Mouse (Mus musculus): ENCODE measurements around the gene Slx1b. TPM values are rescaled to one million over a fixed set of nuclear protein-coding genes. Genes with fewer than 3 reads are reported as not detected.

Gene Slx1b
- polyA plus RNA-seq, 1 experiment from 2014 or later: 4.6 TPM

DNA sequence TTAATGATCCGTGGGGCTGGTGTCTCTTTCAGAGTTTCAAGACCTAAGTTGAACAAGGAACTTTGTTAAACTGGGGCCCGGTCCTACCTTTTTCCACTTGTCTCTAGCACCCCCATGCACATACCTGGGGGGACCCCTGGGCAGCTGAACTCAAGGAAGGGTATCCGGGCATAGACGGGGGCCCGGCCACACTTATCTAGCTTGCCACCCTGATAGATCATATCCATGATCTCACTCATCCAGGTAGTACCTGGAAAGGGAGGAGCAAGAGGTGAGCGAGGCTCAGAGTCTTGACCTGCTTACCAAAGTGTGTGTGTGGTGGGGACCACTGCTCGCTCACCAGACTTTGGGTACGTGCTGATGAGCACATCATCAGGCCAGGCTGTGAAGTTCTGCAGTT is 20.5 kb downstream of the Slx1b start:
- no peak overlapping the region for H3K4me3 ChIP-seq (ENCODE audit: control insufficient read depth in 1 of 2, insufficient read depth in 1 of 2, low read depth in 1 of 2, low read length in 2 of 2)
- peaks cover 2 to 15% of the 10 kb centered on the region in 2 experiments; a peak in 3 of 4 replicates for H3K4me1 ChIP-seq (ENCODE audit: control insufficient read depth in 2 of 2, insufficient read depth in 2 of 2, low read length in 2 of 2)
- no peak overlapping the region for H3K9ac ChIP-seq (ENCODE audit: low read length)
- WGBS: 89% methylated on average over 8 of the region's 8 CpGs
- H3K36me3 ChIP-seq (ENCODE audit: control insufficient read depth, insufficient read depth, low read length): peaks cover 30% of the 10 kb centered on the region
- no peaks in the 10 kb centered on the region for H3K27me3 ChIP-seq (ENCODE audit: control insufficient read depth, insufficient read depth, low read length)
- no peak for ATAC-seq (ENCODE audit: insufficient number of reproducible peaks, insufficient read depth, low FRiP score, low read depth)
- no peaks in the 10 kb centered on the region for H3K9me3 ChIP-seq (ENCODE audit: control insufficient read depth, low read length)
- H3K27ac ChIP-seq (replicated peaks in 1 of 2; ENCODE audit: control insufficient read depth in 1 of 2, insufficient read depth in 1 of 2, low read depth in 2 of 2, low read length in 2 of 2): no peak overlapping the region
- H3K4me2 ChIP-seq (ENCODE audit: low read length): peak overlapping the region; percentile 1; the same call in 1 of the 2 replicates

DNA sequence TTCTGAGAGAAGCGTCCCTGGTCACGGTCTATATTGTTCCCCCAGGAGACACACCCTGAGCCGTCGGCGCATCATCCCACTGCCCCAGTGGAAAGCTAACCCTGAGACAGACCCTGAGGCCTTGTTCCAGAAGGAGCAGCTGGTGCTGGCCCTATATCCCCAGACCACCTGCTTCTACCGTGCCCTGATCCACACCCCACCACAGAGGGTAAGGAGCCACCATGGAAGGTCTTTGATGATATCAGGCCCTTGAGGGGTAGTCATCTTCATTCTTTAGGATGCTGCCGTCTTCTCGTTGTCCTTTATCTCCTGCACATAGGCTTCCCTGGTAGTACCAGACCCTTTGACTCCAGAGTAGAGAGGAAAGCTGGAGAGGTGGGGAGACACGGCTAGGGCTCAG is 23.5 kb downstream of the Slx1b start:
- no peak overlapping the region for H3K9ac ChIP-seq (ENCODE audit: low read length)
- H3K4me1 ChIP-seq (ENCODE audit: control insufficient read depth in 2 of 2, insufficient read depth in 2 of 2, low read length in 2 of 2): peaks cover 2 to 15% of the 10 kb centered on the region in 2 experiments; a peak in 3 of 4 replicates
- no peaks in the 10 kb centered on the region for H3K27me3 ChIP-seq (ENCODE audit: control insufficient read depth, insufficient read depth, low read length)
- H3K27ac ChIP-seq (replicated peaks in 1 of 2; ENCODE audit: control insufficient read depth in 1 of 2, insufficient read depth in 1 of 2, low read depth in 2 of 2, low read length in 2 of 2): no peak overlapping the region
- no peak overlapping the region for H3K4me3 ChIP-seq (ENCODE audit: control insufficient read depth in 1 of 2, insufficient read depth in 1 of 2, low read depth in 1 of 2, low read length in 2 of 2)
- no peak for ATAC-seq (ENCODE audit: insufficient number of reproducible peaks, insufficient read depth, low FRiP score, low read depth)
- no peak overlapping the region for H3K4me2 ChIP-seq (ENCODE audit: low read length)
- H3K9me3 ChIP-seq (ENCODE audit: control insufficient read depth, low read length): no peaks in the 10 kb centered on the region
- peaks cover 30% of the 10 kb centered on the region for H3K36me3 ChIP-seq (ENCODE audit: control insufficient read depth, insufficient read depth, low read length)
- WGBS: 95% methylated on average over 9 of the region's 9 CpGs

DNA sequence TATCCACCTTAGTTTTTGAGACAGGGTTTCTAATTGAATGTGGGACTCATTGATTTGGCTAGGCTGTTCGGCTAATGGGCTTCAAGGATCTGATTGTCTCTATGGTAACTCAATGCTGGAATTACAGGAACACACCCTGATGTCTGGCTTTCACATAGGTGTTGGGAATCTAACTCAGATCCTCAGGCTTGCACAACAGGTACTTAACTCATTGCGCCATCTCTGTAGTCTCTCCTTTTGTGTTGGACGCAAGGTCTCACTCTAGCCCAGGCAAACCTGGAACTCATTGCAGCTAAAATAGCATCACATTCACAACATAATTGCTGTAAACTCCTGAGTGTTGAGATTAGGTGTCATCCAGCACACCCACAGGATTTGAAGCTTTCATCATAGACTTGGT is 25.4 kb downstream of the Slx1b start:
- Histone ChIP-seq H3K4me2 (ENCODE audit: low read length) (no peak overlapping the region), H3K4me1 (ENCODE audit: control insufficient read depth in 2 of 2, insufficient read depth in 2 of 2, low read length in 2 of 2) (peaks cover 0 to 4% of the 10 kb centered on the region in 2 experiments; a peak in 2 of 4 replicates), H3K27ac (replicated peaks in 1 of 2; ENCODE audit: control insufficient read depth in 1 of 2, insufficient read depth in 1 of 2, low read depth in 2 of 2, low read length in 2 of 2) (no peak overlapping the region), H3K27me3 (ENCODE audit: control insufficient read depth, insufficient read depth, low read length) (no peaks in the 10 kb centered on the region), H3K36me3 (ENCODE audit: control insufficient read depth, insufficient read depth, low read length) (peaks cover 34% of the 10 kb centered on the region), H3K9ac (ENCODE audit: low read length) (no peak overlapping the region), H3K9me3 (ENCODE audit: control insufficient read depth, low read length) (no peaks in the 10 kb centered on the region), H3K4me3 (ENCODE audit: control insufficient read depth in 1 of 2, insufficient read depth in 1 of 2, low read depth in 1 of 2, low read length in 2 of 2) (no peak overlapping the region)
- ATAC-seq (ENCODE audit: insufficient number of reproducible peaks, insufficient read depth, low FRiP score, low read depth): no peak
- WGBS: 74% methylated on average over 3 of the region's 3 CpGs

DNA sequence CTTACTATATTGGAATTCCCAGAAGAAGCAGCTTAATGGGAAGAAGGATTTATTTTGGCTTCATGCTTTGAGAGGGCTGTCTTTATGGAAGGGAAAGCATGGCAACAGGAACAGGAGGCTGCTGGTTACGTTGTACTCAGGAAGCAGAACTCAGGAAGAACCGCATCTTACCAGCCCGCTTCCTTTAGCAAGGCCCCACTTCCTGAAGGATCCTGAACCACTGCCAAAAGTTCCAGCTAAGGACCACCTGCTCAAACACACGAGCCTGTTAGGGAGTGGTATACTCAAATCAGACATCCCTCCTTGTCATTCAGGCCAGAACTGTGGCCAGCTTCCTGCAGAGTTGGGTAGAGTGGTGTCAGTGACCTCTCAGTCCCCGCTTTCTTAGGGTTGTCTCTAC is 27.1 kb downstream of the Slx1b start:
- WGBS: 74% methylated on average over 5 of the region's 5 CpGs
- peak; percentile 33; the same call in 1 of the 2 replicates for ATAC-seq (ENCODE audit: insufficient number of reproducible peaks, insufficient read depth, low FRiP score, low read depth)

DNA sequence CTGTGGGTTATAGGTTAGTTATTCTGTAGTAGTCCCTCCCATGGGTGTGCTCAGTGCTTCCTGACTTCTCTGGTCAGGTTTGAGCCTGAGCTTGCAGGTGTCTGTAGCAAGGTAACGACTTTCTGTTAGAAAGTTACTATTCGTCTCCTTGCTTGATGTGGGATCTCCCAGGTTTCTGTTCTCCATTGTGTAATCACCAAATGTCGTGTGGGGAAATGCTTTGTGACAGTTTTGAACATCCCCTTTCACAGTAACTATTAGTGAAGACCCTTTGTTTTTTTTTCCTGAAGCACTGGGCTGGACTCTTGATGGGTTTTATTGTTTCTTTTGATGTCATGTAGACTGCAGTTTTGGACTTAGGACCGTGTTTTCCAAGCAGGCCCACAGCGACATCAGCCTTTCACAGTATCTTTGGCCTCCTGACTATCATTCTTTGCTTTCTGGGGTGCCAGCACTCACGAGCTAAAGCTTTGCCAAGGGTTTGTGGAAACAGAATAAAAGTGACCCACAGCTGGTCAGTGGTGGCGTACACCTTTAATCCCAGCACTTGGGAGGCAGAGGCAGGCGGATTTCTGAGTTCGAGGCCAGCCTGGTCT is 28.0 kb downstream of the Slx1b start:
- ATAC-seq (ENCODE audit: insufficient number of reproducible peaks, insufficient read depth, low FRiP score, low read depth): no peak
- no peak overlapping the region for H3K4me2 ChIP-seq (ENCODE audit: low read length)
- H3K9ac ChIP-seq (ENCODE audit: low read length): no peak overlapping the region
- H3K9me3 ChIP-seq (ENCODE audit: control insufficient read depth, low read length): no peaks in the 10 kb centered on the region
- WGBS: 80% methylated on average over 9 of the region's 9 CpGs
- H3K4me1 ChIP-seq (ENCODE audit: control insufficient read depth in 2 of 2, insufficient read depth in 2 of 2, low read length in 2 of 2): peaks cover 0 to 4% of the 10 kb centered on the region in 2 experiments; a peak in 2 of 4 replicates
- H3K4me3 ChIP-seq (ENCODE audit: control insufficient read depth in 1 of 2, insufficient read depth in 1 of 2, low read depth in 1 of 2, low read length in 2 of 2): no peak overlapping the region
- H3K27ac ChIP-seq (replicated peaks in 1 of 2; ENCODE audit: control insufficient read depth in 1 of 2, insufficient read depth in 1 of 2, low read depth in 2 of 2, low read length in 2 of 2): peak overlapping the region in 1 of 2 experiments; percentile 75; a peak in 2 of 4 replicates
- peaks cover 34% of the 10 kb centered on the region for H3K36me3 ChIP-seq (ENCODE audit: control insufficient read depth, insufficient read depth, low read length)
- H3K27me3 ChIP-seq (ENCODE audit: control insufficient read depth, insufficient read depth, low read length): no peaks in the 10 kb centered on the region

More for the DNA sequence above, 27.1 kb downstream of the Slx1b start:
- H3K9ac ChIP-seq (ENCODE audit: low read length): no peak overlapping the region
- no peak overlapping the region for H3K4me2 ChIP-seq (ENCODE audit: low read length)
- peak overlapping the region; percentile 65 to 75 for H3K27ac ChIP-seq (replicated peaks in 1 of 2; ENCODE audit: control insufficient read depth in 1 of 2, insufficient read depth in 1 of 2, low read depth in 2 of 2, low read length in 2 of 2)
- no peaks in the 10 kb centered on the region for H3K9me3 ChIP-seq (ENCODE audit: control insufficient read depth, low read length)
- H3K4me3 ChIP-seq (ENCODE audit: control insufficient read depth in 1 of 2, insufficient read depth in 1 of 2, low read depth in 1 of 2, low read length in 2 of 2): no peak overlapping the region
- peaks cover 41% of the 10 kb centered on the region for H3K36me3 ChIP-seq (ENCODE audit: control insufficient read depth, insufficient read depth, low read length)
- no peaks in the 10 kb centered on the region for H3K27me3 ChIP-seq (ENCODE audit: control insufficient read depth, insufficient read depth, low read length)
- peaks cover 0 to 4% of the 10 kb centered on the region in 2 experiments; a peak in 2 of 4 replicates for H3K4me1 ChIP-seq (ENCODE audit: control insufficient read depth in 2 of 2, insufficient read depth in 2 of 2, low read length in 2 of 2)

DNA sequence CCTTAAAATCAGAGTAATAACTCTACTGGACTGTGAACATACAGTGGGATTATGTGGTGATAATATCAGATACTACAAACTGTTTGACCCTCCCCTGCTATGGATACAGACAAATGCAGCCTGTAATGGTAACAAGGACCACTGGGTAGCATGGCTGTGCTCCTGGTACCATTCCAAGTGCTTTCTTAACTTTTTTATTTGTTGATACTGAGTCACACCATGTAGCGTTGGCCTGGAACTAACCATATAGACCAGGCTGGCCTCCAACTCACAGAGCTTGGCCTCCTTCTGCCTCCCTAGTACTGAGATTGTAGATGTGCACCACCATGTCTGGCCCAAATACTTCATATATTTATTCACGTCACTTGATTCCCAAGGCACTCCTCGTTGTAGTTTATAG is 30.3 kb downstream of the Slx1b start:
- Histone ChIP-seq H3K27ac (replicated peaks in 1 of 2; ENCODE audit: control insufficient read depth in 1 of 2, insufficient read depth in 1 of 2, low read depth in 2 of 2, low read length in 2 of 2) (no peak overlapping the region), H3K9me3 (ENCODE audit: control insufficient read depth, low read length) (no peaks in the 10 kb centered on the region), H3K4me2 (ENCODE audit: low read length) (no peak overlapping the region), H3K4me3 (ENCODE audit: control insufficient read depth in 1 of 2, insufficient read depth in 1 of 2, low read depth in 1 of 2, low read length in 2 of 2) (no peak overlapping the region), H3K36me3 (ENCODE audit: control insufficient read depth, insufficient read depth, low read length) (peaks cover 23% of the 10 kb centered on the region), H3K4me1 (ENCODE audit: control insufficient read depth in 2 of 2, insufficient read depth in 2 of 2, low read length in 2 of 2) (no peaks in the 10 kb centered on the region; a peak in 1 of 4 replicates), H3K9ac (ENCODE audit: low read length) (no peak overlapping the region), H3K27me3 (ENCODE audit: control insufficient read depth, insufficient read depth, low read length) (no peaks in the 10 kb centered on the region)
- no peak for ATAC-seq (ENCODE audit: insufficient number of reproducible peaks, insufficient read depth, low FRiP score, low read depth)
- 91% methylated on average over 3 of the region's 3 CpGs for WGBS

DNA sequence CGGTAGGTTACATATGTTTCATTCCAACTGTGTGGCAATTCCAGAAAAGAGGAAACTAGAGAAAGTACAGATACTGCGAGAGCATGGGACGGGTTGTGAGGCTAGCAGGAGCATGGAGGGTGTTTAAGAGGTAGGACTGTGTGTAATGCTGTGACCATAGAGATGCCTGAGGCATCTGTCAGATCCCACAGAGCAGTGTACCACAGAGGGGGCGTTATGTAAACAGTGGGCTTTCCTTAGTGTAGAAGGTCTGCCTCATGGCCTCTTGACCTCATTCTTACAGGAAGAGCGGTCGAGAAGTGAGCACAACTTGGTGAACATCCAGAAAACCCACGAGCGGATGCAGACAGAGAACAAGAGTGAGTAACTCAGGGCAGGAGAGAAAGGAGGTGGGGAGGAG is 31.9 kb downstream of the Slx1b start:
- Histone ChIP-seq H3K4me3 (ENCODE audit: control insufficient read depth in 1 of 2, insufficient read depth in 1 of 2, low read depth in 1 of 2, low read length in 2 of 2) (no peak overlapping the region), H3K9me3 (ENCODE audit: control insufficient read depth, low read length) (no peaks in the 10 kb centered on the region), H3K4me2 (ENCODE audit: low read length) (no peak overlapping the region), H3K27ac (replicated peaks in 1 of 2; ENCODE audit: control insufficient read depth in 1 of 2, insufficient read depth in 1 of 2, low read depth in 2 of 2, low read length in 2 of 2) (0 out of 4 replicates have a peak overlapping the region, but pooled peaks of 1 of the 2 experiments have one; percentile 3), H3K9ac (ENCODE audit: low read length) (0 out of 2 replicates have a peak overlapping the region, but pooled peaks have one; percentile 16), H3K4me1 (ENCODE audit: control insufficient read depth in 2 of 2, insufficient read depth in 2 of 2, low read length in 2 of 2) (no peaks in the 10 kb centered on the region; a peak in 1 of 4 replicates), H3K27me3 (ENCODE audit: control insufficient read depth, insufficient read depth, low read length) (no peaks in the 10 kb centered on the region), H3K36me3 (ENCODE audit: control insufficient read depth, insufficient read depth, low read length) (peaks cover 23% of the 10 kb centered on the region)
- WGBS: 72% methylated on average over 8 of the region's 8 CpGs
- ATAC-seq (ENCODE audit: insufficient number of reproducible peaks, insufficient read depth, low FRiP score, low read depth): peak; percentile 31; the same call in 1 of the 2 replicates

DNA sequence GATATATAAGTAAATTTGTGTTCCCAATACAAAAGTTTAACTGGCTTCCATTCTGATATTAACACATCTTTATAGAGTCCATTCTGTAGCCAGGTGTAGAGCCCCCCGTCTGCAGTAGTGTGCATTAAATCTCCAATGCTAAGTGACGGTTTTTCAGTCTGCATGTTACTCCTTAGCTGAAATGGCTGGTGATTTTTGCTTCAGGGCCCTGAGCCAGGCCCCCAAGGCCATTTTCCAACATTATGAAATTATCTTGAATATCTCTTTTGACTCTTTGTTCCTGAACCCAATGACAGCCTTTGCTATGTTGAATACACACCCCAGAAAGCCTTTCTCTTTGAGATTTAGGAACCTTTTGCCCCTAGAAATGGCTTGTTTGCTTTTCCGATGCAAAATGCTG is 35.8 kb downstream of the Slx1b start:
- Histone ChIP-seq H3K9me3 (ENCODE audit: control insufficient read depth, low read length) (no peaks in the 10 kb centered on the region), H3K27me3 (ENCODE audit: control insufficient read depth, insufficient read depth, low read length) (no peaks in the 10 kb centered on the region), H3K9ac (ENCODE audit: low read length) (no peak overlapping the region), H3K4me3 (ENCODE audit: control insufficient read depth in 1 of 2, insufficient read depth in 1 of 2, low read depth in 1 of 2, low read length in 2 of 2) (no peak overlapping the region), H3K36me3 (ENCODE audit: control insufficient read depth, insufficient read depth, low read length) (peaks cover 13% of the 10 kb centered on the region), H3K27ac (replicated peaks in 1 of 2; ENCODE audit: control insufficient read depth in 1 of 2, insufficient read depth in 1 of 2, low read depth in 2 of 2, low read length in 2 of 2) (no peak overlapping the region), H3K4me1 (ENCODE audit: control insufficient read depth in 2 of 2, insufficient read depth in 2 of 2, low read length in 2 of 2) (no peaks in the 10 kb centered on the region), H3K4me2 (ENCODE audit: low read length) (no peak overlapping the region)
- WGBS: 84% methylated on average over 3 of the region's 3 CpGs
- ATAC-seq (ENCODE audit: insufficient number of reproducible peaks, insufficient read depth, low FRiP score, low read depth): no peak
